Mouse (Mus musculus) ES-Bruce4 (cell line): ENCODE results near the gene Tyrp1.

Source experiments
- CTCF ChIP-seq: IDR thresholded peaks from one replicate; pipeline ENCODE4 v1.8.1; 2011; ENCODE audit warnings: low read depth, low read length
- POLR2A ChIP-seq: IDR thresholded peaks from one replicate; pipeline ENCODE4 v1.8.1; 2011; ENCODE audit warnings: low read length; ENCODE audit not compliant: insufficient read depth

- TF ChIP-seq CTCF: no peak
- no peak for TF ChIP-seq POLR2A
Observed at GRCm38 (mm10) chr4:80881996-80882599, 48.2 kb downstream of the Tyrp1 start.
